Mouse (Mus musculus) kidney, adult 2 months (tissue): ENCODE data around the gene Nipal4. TPM values are rescaled to one million over a fixed set of nuclear protein-coding genes. Genes with fewer than 3 reads are reported as not detected.

Experiments used
- DNase-seq: peaks from one replicate; pipeline ENCODE4 v3.0.0; 2021
- H3K27ac ChIP-seq: fragments of 200-500 bp; 2 replicates; pipeline ENCODE4 v1.5.1; 2012; ENCODE audit warnings: low read depth, low read length, control low read depth, inconsistent platforms; ENCODE audit not compliant: insufficient read depth
- H3K27me3 ChIP-seq: fragments of 200-500 bp; replicated peaks from 2 replicates; pipeline ENCODE4 v1.6.1; 2012; ENCODE audit warnings: mild to moderate bottlenecking, moderate library complexity, low read length, inconsistent platforms; ENCODE audit not compliant: control insufficient read depth, insufficient read depth
- H3K36me3 ChIP-seq: fragments of 200-500 bp; 2 replicates; pipeline ENCODE4 v1.6.1; 2012; ENCODE audit warnings: mild to moderate bottlenecking, moderate library complexity, low read length, inconsistent platforms; ENCODE audit not compliant: control insufficient read depth, insufficient read depth
- H3K4me1 ChIP-seq: fragments of 200-500 bp; 2 replicates; pipeline ENCODE4 v1.6.1; 2011; ENCODE audit warnings: low read length; ENCODE audit not compliant: control insufficient read depth, insufficient read depth
- H3K4me3 ChIP-seq: fragments of 200-500 bp; 2 replicates; pipeline ENCODE4 v1.5.1; 2011; ENCODE audit warnings: mild to moderate bottlenecking, low read depth, low read length, control low read depth; ENCODE audit not compliant: insufficient read depth
- CTCF ChIP-seq: fragments of 200-500 bp; conservative IDR thresholded peaks from 2 replicates; pipeline ENCODE4 v1.5.1; 2011; ENCODE audit warnings: low read depth, mild to moderate bottlenecking, control low read depth, low read length, moderate library complexity, mixed read lengths; ENCODE audit not compliant: insufficient read depth, insufficient read length
- POLR2A ChIP-seq: fragments of 200-500 bp; IDR thresholded peaks from one replicate; pipeline ENCODE4 v1.6.1; 2011; ENCODE audit warnings: low read depth, low read length, control low read depth
- WGBS: fragments of 180-500 bp; shearing (Covaris S2); methylation state at CpG from one replicate; pipeline ENCODE4 v1.1.7; 2018; 5-methylcytosine and 5-hydroxymethylcytosine counted together
- polyA plus RNA-seq: library from polyadenylated mRNA; depleted of rRNA; stranded (reverse); fragments of >200 nt; gene quantifications from 2 replicates; pipeline ENCODE4 v1.2.3, GENCODE M21; 2012

Gene Nipal4
- polyA plus RNA-seq, 1 experiment, result 0.19 TPM

DNA sequence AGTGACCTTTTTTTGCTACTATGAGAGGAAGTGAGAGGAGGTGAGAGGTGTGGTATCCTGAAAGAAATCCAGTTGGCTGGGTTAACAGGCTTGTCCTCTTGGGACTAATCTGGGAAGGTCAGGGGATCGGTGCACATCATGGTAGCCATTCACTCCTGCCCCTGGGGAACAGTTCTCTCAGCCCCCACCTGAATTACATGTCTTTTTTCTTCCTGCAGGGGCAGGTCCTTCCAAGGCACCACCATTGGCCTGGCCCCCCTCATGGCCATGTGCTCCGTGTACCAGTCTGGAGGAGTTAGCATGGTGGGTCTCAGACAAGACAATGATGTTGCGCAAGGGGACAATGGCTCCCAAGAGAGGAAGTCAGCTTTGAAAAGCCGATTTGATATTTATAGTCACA is 43.4 kb downstream of the Nipal4 start:
- WGBS, result 69% methylated on average over 4 of the region's 4 CpGs
- H3K27me3 ChIP-seq, result no peaks in the 10 kb centered on the region
- H3K36me3 ChIP-seq, result no peaks in the 10 kb centered on the region
- no peaks in the 10 kb centered on the region for H3K4me1 ChIP-seq
- no peak overlapping the region for H3K4me3 ChIP-seq
- H3K27ac ChIP-seq, result no peak overlapping the region
- peak; percentile 47 for DNase-seq
- TF ChIP-seq POLR2A, result no peak
- TF ChIP-seq CTCF, result no peak

DNA sequence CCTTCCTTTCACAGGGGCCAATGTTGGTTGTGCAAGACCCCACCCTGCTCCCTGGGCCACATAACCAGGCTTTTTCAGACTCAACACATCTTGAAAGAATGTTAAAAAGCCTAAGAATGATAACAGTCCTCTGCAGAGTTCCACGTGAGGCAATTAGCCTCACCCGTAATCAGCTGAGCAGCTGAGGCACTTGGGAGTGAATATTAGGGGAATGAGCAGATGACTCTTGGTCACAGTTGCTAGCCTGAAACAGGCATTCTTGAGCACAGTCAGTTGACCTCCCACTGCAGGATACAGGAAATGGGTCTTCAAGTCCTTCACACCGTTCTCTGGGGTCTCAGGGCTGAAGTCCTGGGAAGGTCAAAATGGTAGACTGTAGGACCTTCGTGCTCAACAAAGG is 44.6 kb downstream of the Nipal4 start:
- WGBS, result 87% methylated on average over 4 of the region's 4 CpGs
- TF ChIP-seq CTCF (no peak), POLR2A (no peak)
- Histone ChIP-seq H3K4me3 (no peak overlapping the region), H3K27ac (no peak overlapping the region), H3K4me1 (no peaks in the 10 kb centered on the region), H3K27me3 (no peaks in the 10 kb centered on the region), H3K36me3 (no peaks in the 10 kb centered on the region)
- DNase-seq, result no peak

DNA sequence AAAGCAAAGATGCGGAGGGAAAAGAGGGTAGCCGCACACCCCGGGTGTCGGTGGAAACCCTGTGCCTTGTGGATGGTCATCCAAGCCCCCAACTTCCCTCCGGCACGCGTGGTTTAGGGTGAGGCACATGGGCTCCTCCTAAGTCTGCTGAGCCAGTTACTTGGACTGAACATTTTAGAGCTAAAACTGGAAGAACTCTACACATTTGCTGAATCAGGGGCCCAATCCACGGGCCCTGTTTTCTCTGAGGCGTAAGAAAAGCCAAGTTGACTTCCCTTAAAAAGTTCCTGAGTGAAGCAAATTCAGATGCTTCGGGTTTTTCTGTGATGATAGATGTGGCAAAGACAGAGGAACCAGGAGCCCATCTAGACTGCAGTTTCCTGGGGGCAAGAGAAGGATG is 46.2 kb downstream of the Nipal4 start:
- Histone ChIP-seq H3K36me3 (no peaks in the 10 kb centered on the region), H3K4me3 (no peak overlapping the region), H3K27ac (no peak overlapping the region), H3K4me1 (peaks cover 3% of the 10 kb centered on the region; the same call in 1 of the 2 replicates), H3K27me3 (no peaks in the 10 kb centered on the region)
- WGBS, result 80% methylated on average over 10 of the region's 10 CpGs
- TF ChIP-seq CTCF (no peak), POLR2A (no peak)
- no peak for DNase-seq

DNA sequence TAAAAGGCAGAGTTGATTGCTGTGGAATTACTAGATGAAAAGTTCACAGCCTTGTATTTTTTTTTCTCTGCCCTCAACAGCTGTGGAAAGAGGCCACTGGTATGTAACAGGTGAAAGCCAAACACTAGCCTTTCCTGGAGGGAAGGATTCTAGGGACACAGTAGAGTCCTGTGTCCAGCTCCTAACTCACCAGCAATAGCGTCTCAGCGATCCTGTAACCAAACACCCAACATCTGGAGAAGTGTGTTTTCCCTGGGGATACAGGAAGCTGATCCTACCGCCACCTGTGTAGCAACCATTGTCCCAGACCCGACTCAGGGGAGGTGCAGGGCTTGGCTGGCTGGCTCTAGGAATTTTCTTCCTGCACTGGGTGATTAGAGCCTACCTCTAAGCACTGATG is 46.7 kb downstream of the Nipal4 start:
- Histone ChIP-seq H3K27me3 (no peaks in the 10 kb centered on the region), H3K4me1 (peaks cover 3% of the 10 kb centered on the region; the same call in 1 of the 2 replicates), H3K27ac (no peak overlapping the region), H3K4me3 (no peak overlapping the region), H3K36me3 (no peaks in the 10 kb centered on the region)
- 21% methylated on average over 4 of the region's 4 CpGs for WGBS
- TF ChIP-seq POLR2A, result no peak
- TF ChIP-seq CTCF, result no peak
- no peak for DNase-seq

DNA sequence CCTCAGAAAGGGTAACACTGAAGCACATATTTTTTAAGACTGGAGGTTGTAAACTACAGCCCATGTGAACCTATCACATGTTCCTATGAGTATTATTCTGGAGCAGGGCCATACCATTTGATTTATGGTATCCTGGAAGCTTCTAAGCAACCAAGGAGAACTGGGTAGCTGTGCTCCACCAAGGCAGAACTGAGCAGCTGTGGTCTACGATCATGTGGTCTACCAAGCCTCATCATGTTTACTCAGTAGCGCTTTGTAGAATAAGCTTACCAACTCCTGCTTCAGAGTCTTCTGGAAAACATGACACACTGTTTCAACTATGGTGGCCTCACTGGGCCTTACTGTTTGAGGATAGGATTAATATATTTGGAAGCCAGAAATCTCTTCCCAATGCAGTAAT is 49.8 kb downstream of the Nipal4 start:
- H3K36me3 ChIP-seq, result no peaks in the 10 kb centered on the region
- DNase-seq, result peak; percentile 48
- TF ChIP-seq POLR2A (no peak), CTCF (no peak)
- H3K4me1 ChIP-seq, result peaks cover 3% of the 10 kb centered on the region; the same call in 1 of the 2 replicates
- WGBS, result 65% methylated on average over 2 of the region's 2 CpGs
- no peak overlapping the region for H3K4me3 ChIP-seq
- no peaks in the 10 kb centered on the region for H3K27me3 ChIP-seq
- H3K27ac ChIP-seq, result no peak overlapping the region

DNA sequence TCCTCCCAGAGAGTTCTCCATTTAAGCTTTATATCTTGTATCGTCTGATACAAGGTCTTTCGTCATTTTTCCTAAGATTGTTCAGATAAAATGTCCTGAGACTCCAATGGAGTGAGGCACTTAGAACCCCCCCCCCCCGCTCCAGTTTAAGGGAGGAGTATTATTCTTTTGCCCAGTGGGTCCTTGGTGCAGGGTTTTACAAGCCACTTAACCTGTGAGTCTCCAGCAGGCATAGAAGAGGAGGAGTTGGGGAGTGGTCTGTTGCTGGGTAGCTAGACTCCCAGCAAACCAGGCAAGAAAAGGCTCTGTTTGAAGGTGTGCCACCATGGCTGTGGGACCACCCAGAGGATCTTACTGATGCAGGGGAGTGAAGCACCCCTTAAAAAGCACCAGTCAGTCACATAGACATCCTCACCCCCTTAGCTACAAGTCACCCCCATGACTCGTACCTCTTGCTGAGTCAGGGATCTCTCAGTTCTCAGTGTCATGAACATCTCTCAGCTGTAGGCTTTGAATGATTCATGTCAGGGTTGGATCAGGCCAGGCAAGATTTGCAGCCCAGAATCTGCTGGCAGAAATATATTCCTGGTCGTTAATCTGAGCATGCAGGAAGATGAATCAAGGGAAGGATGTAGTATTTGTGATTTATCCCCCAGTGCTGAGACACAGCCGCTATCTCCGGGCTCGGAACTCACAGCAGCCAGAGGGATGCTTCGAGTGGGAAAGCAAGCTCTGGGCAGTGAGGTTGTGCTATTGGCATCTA is 50.7 kb downstream of the Nipal4 start:
- WGBS, result 43% methylated on average over 9 of the region's 9 CpGs
- Histone ChIP-seq H3K27me3 (no peaks in the 10 kb centered on the region), H3K36me3 (no peaks in the 10 kb centered on the region), H3K4me3 (no peak overlapping the region), H3K4me1 (peaks cover 3% of the 10 kb centered on the region; the same call in 1 of the 2 replicates), H3K27ac (no peak overlapping the region)
- no peak for TF ChIP-seq CTCF
- TF ChIP-seq POLR2A, result no peak
- peak; percentile 53 for DNase-seq

DNA sequence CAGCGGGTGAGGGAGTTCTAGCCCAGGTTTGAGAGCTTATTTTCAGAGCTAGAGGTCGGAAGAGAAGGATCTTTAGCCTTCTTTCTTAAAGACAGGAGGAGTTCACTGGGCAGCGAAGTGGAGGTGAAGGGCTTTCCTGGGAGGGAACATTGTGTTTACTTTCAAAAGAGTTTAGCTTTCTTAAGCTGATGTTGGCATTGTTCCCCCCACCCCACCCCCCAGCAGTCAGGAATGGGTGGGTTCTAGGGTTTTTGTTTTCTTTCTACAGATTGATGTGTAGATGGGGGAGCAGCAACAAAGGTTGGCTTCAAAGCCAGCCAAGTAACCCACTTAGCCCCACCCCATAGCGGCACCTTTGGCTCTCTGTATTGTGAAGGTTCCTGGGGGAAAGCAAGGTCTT is 51.3 kb downstream of the Nipal4 start:
- Histone ChIP-seq H3K27ac (no peak overlapping the region), H3K4me3 (no peak overlapping the region), H3K4me1 (peaks cover 3% of the 10 kb centered on the region; the same call in 1 of the 2 replicates), H3K27me3 (no peaks in the 10 kb centered on the region), H3K36me3 (no peaks in the 10 kb centered on the region)
- TF ChIP-seq CTCF (no peak), POLR2A (no peak)
- 67% methylated on average over 4 of the region's 4 CpGs for WGBS
- no peak for DNase-seq
